Mouse (Mus musculus): ENCODE results near the gene Bicral. TPM values are rescaled to one million over a fixed set of nuclear protein-coding genes. Genes with fewer than 3 reads are reported as not detected.

Bicral gene
- polyA plus RNA-seq, 1 experiment from 2014 or later: 4.0 TPM

DNA sequence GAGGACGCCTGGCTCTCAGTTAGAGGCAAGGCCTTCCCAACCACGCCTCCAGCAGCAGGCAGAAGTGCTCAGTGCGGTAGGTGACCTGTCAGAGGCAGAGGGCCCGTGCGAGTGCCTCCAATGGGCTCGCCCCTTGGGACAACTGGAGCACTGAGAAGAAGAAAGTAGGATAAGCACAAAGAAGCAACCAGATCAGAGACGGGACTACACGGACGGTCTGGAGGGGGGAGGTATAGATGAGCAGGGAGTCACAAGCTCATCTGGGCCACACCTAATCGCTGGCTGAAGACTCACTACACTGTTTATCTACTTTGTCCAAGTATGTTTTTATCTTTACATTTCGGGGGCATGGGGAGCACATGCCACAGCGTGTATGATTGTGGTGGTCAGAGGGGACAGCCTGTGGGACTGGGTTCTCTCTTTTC lies 40.5 kb downstream of the Bicral start:
- peaks cover 8% of the 10 kb centered on the region; the same call in 1 of the 2 replicates for H3K4me1 ChIP-seq (replicated peaks)
- ATAC-seq (ENCODE audit: insufficient number of reproducible peaks, low FRiP score): no peak
- H3K27ac ChIP-seq (ENCODE audit: poor library complexity, severe bottlenecking): no peak overlapping the region
- H3K9me3 ChIP-seq (replicated peaks): no peaks in the 10 kb centered on the region
- no peaks in the 10 kb centered on the region for H3K27me3 ChIP-seq (replicated peaks)
- H3K4me3 ChIP-seq: no peak overlapping the region
- peaks cover 55% of the 10 kb centered on the region for H3K36me3 ChIP-seq
- H3K9ac ChIP-seq: no peak overlapping the region
- no peak overlapping the region for H3K4me2 ChIP-seq
- 79% methylated on average over 12 of the region's 12 CpGs for WGBS

- WGBS: 76% methylated on average over 13 of the region's 13 CpGs
- ATAC-seq (ENCODE audit: insufficient number of reproducible peaks, low FRiP score): no peak
These were observed 42.0 kb downstream of the Bicral start for GRCm38 (mm10) chr17:46816306-46816705.

DNA sequence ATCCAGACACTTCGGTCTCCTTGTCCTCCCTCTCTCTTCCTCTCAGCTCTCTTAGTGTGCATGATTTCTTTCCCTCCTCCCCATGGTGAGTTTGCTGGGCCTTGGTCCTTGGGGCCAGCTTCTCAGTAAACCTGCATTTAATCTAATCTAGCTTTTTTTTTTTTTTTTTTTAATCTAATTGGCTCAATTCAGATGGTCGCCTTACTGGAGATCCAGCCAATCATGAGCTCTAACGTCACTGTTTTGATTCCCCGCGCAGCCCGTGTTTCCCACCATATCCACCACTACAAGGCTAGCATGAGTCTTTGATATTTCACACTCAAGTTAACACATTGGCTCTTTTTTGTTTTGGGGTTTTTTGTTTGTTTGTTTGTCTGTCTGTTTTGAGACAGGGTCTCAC lies 43.8 kb downstream of the Bicral start:
- H3K27ac ChIP-seq (ENCODE audit: poor library complexity, severe bottlenecking): no peak overlapping the region
- no peak for ATAC-seq (ENCODE audit: insufficient number of reproducible peaks, low FRiP score)
- no peaks in the 10 kb centered on the region for H3K27me3 ChIP-seq (replicated peaks)
- H3K4me3 ChIP-seq: no peak overlapping the region
- 88% methylated on average over 6 of the region's 6 CpGs for WGBS
- peaks cover 61% of the 10 kb centered on the region for H3K36me3 ChIP-seq
- H3K9ac ChIP-seq: no peak overlapping the region
- H3K4me1 ChIP-seq (replicated peaks): peaks cover 8% of the 10 kb centered on the region; the same call in 1 of the 2 replicates
- H3K9me3 ChIP-seq (replicated peaks): no peaks in the 10 kb centered on the region
- H3K4me2 ChIP-seq: no peak overlapping the region

More at GRCm38 (mm10) chr17:46816306-46816705, 42.0 kb downstream of the Bicral start:
- Histone ChIP-seq H3K27ac (ENCODE audit: poor library complexity, severe bottlenecking) (no peak overlapping the region), H3K9me3 (replicated peaks) (no peaks in the 10 kb centered on the region), H3K4me3 (no peak overlapping the region), H3K27me3 (replicated peaks) (no peaks in the 10 kb centered on the region), H3K4me2 (no peak overlapping the region), H3K4me1 (replicated peaks) (peaks cover 8% of the 10 kb centered on the region; the same call in 1 of the 2 replicates), H3K9ac (no peak overlapping the region), H3K36me3 (peaks cover 59% of the 10 kb centered on the region)

DNA sequence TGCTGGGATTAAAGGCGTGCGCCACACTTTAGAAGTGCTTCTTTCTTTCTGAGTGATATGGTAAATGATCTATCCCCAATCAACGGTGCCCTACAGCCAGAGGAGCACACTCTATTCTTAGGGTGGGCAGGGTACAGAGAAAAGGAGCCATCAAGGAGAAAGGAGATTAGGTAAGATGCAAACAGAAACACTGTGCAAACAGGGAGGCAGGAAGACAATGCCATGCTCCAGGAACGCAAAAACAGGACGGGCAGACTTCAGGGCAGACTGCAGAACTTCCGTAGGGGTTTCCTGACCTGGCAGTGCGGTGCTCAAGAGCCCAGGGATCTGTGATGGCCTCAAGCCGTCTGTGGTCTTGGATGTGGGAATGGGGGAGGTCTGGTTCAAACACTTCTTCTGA lies 44.6 kb downstream of the Bicral start:
- no peak for ATAC-seq (ENCODE audit: insufficient number of reproducible peaks, low FRiP score)
- WGBS: 78% methylated on average over 8 of the region's 8 CpGs
- 0 out of 2 replicates have a peak, but pooled peaks cover under 1% of the 10 kb centered on the region for H3K4me1 ChIP-seq (replicated peaks)

DNA sequence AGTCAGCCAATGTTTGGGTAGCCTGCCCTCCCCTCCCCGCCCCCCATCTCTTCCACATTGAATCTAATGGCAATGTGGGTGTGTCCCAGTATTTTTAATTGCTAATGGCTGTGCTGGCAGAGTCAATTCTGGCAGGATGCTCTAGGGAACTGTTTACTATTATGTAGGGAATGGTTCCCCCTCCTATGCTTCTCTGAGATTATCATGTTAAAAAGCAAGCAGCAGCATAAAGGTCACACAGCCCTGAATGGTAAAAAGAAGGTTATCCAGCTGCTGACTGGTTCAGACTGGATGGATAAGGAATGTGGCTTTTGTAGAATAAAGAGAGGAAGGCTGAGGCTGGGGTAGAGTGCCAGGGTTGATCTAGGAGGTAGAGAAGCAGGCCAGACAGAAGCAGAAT lies 45.8 kb downstream of the Bicral start:
- H3K9ac ChIP-seq: no peak overlapping the region
- 88% methylated on average over 1 of the region's 1 CpGs for WGBS
- no peak overlapping the region for H3K4me2 ChIP-seq
- no peaks in the 10 kb centered on the region for H3K9me3 ChIP-seq (replicated peaks)
- no peak for ATAC-seq (ENCODE audit: insufficient number of reproducible peaks, low FRiP score)
- no peaks in the 10 kb centered on the region for H3K4me1 ChIP-seq (replicated peaks)
- peaks cover 60% of the 10 kb centered on the region for H3K36me3 ChIP-seq
- no peak overlapping the region for H3K4me3 ChIP-seq
- no peaks in the 10 kb centered on the region for H3K27me3 ChIP-seq (replicated peaks)
- H3K27ac ChIP-seq (ENCODE audit: poor library complexity, severe bottlenecking): no peak overlapping the region

More for the DNA sequence above, 44.6 kb downstream of the Bicral start:
- no peak overlapping the region for H3K4me2 ChIP-seq
- no peaks in the 10 kb centered on the region for H3K9me3 ChIP-seq (replicated peaks)
- H3K4me3 ChIP-seq: no peak overlapping the region
- H3K27me3 ChIP-seq (replicated peaks): no peaks in the 10 kb centered on the region
- peaks cover 57% of the 10 kb centered on the region for H3K36me3 ChIP-seq
- H3K9ac ChIP-seq: no peak overlapping the region
- H3K27ac ChIP-seq (ENCODE audit: poor library complexity, severe bottlenecking): no peak overlapping the region

- Histone ChIP-seq H3K9ac (no peak overlapping the region), H3K27ac (ENCODE audit: poor library complexity, severe bottlenecking) (no peak overlapping the region), H3K27me3 (replicated peaks) (no peaks in the 10 kb centered on the region), H3K36me3 (peaks cover 72% of the 10 kb centered on the region), H3K9me3 (replicated peaks) (no peaks in the 10 kb centered on the region), H3K4me3 (no peak overlapping the region), H3K4me1 (replicated peaks) (no peaks in the 10 kb centered on the region), H3K4me2 (no peak overlapping the region)
- 90% methylated on average over 3 of the region's 3 CpGs for WGBS
- ATAC-seq (ENCODE audit: insufficient number of reproducible peaks, low FRiP score): no peak
These were observed 47.6 kb downstream of the Bicral start for GRCm38 (mm10) chr17:46810672-46811071.

DNA sequence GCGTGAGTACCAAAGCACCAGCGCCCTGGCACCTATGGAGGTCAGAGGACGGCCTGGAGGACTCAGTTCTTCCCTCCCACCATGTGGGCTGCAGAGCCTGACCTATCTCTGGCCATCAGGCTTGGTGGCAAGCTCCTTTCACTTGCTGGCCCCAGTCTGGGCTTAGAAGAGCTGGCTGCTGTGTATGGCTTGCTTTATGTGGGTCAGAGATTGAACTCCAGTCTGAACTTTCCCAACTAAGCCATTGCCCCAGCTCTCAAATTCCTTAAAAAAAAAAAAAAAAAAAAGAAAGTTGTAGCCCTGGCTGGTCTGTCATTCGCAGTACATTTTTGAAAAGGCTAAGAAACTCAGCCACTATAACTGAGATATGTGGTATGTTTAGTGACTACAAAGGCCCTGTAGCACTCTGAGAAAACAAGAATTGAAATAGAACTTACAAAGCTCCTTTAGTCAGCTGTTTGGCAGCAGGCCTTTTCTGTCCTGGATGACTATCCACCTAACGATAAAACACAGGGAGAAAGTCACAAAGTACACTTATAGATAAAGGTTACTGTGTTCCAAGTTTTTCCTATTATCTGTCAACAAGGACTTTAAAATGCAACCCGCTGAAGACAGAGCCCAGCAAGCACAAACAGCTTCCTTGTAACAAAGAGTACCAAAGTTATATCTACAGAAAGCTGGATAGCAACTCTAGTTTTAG lies 49.0 kb downstream of the Bicral start:
- Histone ChIP-seq H3K27ac (ENCODE audit: poor library complexity, severe bottlenecking) (0 out of 2 replicates have a peak overlapping the region, but pooled peaks have one; percentile 26), H3K27me3 (replicated peaks) (no peaks in the 10 kb centered on the region), H3K4me2 (no peak overlapping the region), H3K4me3 (no peak overlapping the region), H3K9me3 (replicated peaks) (no peaks in the 10 kb centered on the region), H3K4me1 (replicated peaks) (no peaks in the 10 kb centered on the region), H3K9ac (no peak overlapping the region), H3K36me3 (peaks cover 75% of the 10 kb centered on the region)
- WGBS: 74% methylated on average over 6 of the region's 6 CpGs
- ATAC-seq (ENCODE audit: insufficient number of reproducible peaks, low FRiP score): no peak

DNA sequence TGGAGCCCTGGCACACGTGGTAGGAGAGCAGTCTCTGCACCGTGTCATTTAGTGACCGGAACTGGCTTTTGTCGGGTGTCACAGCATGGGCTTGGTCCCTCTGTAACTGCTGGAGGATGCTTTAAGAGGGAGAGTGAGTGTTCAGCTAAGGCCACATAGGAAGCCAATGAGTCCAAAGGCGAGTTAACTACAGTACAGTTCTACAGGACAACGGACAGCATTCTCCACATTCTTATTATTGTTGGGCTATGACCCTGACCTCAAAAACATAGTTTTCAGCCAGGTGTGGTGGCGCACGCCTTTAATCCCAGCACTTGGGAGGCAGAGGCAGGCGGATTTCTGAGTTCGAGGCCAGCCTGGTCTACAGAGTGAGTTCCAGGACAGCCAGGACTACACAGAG lies 49.9 kb downstream of the Bicral start:
- no peak overlapping the region for H3K4me3 ChIP-seq
- H3K27ac ChIP-seq (ENCODE audit: poor library complexity, severe bottlenecking): no peak overlapping the region
- 87% methylated on average over 10 of the region's 10 CpGs for WGBS
- H3K27me3 ChIP-seq (replicated peaks): no peaks in the 10 kb centered on the region
- H3K4me2 ChIP-seq: no peak overlapping the region
- peaks cover 70% of the 10 kb centered on the region for H3K36me3 ChIP-seq
- no peaks in the 10 kb centered on the region for H3K9me3 ChIP-seq (replicated peaks)
- H3K4me1 ChIP-seq (replicated peaks): no peaks in the 10 kb centered on the region
- H3K9ac ChIP-seq: no peak overlapping the region
- no peak for ATAC-seq (ENCODE audit: insufficient number of reproducible peaks, low FRiP score)

DNA sequence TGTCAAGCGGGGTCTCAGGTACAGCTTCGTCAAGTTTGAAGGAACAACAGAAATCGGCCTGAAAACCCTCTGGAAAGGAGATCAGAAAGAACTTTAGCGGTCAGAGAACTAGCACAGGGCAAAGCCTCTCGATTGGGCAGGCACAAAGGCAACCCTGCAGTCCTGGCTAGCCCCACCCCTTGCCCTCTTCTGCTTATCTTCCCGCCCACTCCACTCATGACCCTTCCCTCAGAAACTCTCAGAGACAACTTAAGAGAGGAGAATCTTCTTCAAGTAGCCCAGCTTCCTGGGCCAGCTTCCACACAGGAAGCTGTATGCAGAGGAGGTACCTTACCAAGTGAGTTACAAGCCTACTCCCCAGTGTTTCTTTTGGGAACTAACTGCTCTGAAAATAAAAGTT lies 56.5 kb downstream of the Bicral start:
- H3K27me3 ChIP-seq (replicated peaks): no peaks in the 10 kb centered on the region
- H3K4me1 ChIP-seq (replicated peaks): no peaks in the 10 kb centered on the region
- H3K27ac ChIP-seq (ENCODE audit: poor library complexity, severe bottlenecking): no peak overlapping the region
- H3K9ac ChIP-seq: no peak overlapping the region
- 78% methylated on average over 6 of the region's 6 CpGs for WGBS
- peaks cover 61% of the 10 kb centered on the region for H3K36me3 ChIP-seq
- ATAC-seq (ENCODE audit: insufficient number of reproducible peaks, low FRiP score): no peak
- H3K4me2 ChIP-seq: no peak overlapping the region
- no peak overlapping the region for H3K4me3 ChIP-seq
- H3K9me3 ChIP-seq (replicated peaks): no peaks in the 10 kb centered on the region

DNA sequence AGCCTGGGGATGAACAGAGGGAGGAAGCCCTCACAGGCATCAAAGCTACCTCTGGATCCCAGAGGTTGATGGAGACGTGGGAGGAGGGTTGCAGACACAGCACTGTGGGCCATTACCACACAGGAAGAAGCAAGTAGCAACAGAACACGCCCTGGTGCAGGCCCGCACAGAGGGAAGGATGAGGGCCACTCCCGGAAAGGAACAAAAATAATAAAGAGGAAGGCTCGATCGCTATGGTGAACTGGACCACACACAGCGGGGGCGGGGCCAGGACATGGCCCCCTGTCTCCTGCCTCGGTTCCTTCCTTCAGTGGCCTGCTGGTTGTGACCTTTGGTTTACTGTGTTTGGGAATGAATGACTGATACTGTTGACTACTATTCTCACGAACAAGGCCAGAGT lies 58.6 kb downstream of the Bicral start:
- ATAC-seq (ENCODE audit: insufficient number of reproducible peaks, low FRiP score): no peak
- WGBS: 79% methylated on average over 10 of the region's 10 CpGs

DNA sequence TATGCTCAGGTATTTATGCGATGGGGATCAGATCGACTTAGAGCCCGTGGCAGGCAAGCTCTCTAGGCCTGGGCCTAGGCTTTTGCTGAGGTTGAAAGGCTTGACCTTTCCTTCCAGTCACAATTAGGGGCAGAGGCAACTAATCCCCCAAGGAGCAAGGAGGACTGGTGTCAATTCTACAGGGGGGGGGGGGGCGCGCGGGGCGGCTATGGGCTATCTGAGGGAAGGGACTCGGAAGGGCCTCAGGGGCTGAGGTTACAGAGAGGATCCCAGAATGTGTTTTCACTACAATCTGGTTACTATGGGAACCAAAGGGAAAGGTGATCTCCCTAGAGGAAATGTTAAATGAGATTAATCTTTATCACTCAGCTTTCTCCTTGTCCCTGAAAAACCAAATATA lies 60.9 kb downstream of the Bicral start:
- H3K27me3 ChIP-seq (replicated peaks): no peaks in the 10 kb centered on the region
- H3K4me1 ChIP-seq (replicated peaks): peaks cover 7% of the 10 kb centered on the region
- no peak overlapping the region for H3K4me3 ChIP-seq
- 37% methylated on average over 8 of the region's 8 CpGs for WGBS
- H3K9ac ChIP-seq: no peak overlapping the region
- H3K4me2 ChIP-seq: no peak overlapping the region
- 0 out of 2 replicates have a peak, but pooled peaks cover 3% of the 10 kb centered on the region for H3K9me3 ChIP-seq (replicated peaks)
- no peak overlapping the region for H3K27ac ChIP-seq (ENCODE audit: poor library complexity, severe bottlenecking)
- H3K36me3 ChIP-seq: peaks cover 35% of the 10 kb centered on the region
- no peak for ATAC-seq (ENCODE audit: insufficient number of reproducible peaks, low FRiP score)

More for the DNA sequence above, 58.6 kb downstream of the Bicral start:
- H3K36me3 ChIP-seq: peaks cover 41% of the 10 kb centered on the region
- H3K4me2 ChIP-seq: no peak overlapping the region
- no peaks in the 10 kb centered on the region for H3K9me3 ChIP-seq (replicated peaks)
- H3K9ac ChIP-seq: no peak overlapping the region
- no peak overlapping the region for H3K4me3 ChIP-seq
- H3K27me3 ChIP-seq (replicated peaks): no peaks in the 10 kb centered on the region
- peaks cover 7% of the 10 kb centered on the region for H3K4me1 ChIP-seq (replicated peaks)
- no peak overlapping the region for H3K27ac ChIP-seq (ENCODE audit: poor library complexity, severe bottlenecking)

DNA sequence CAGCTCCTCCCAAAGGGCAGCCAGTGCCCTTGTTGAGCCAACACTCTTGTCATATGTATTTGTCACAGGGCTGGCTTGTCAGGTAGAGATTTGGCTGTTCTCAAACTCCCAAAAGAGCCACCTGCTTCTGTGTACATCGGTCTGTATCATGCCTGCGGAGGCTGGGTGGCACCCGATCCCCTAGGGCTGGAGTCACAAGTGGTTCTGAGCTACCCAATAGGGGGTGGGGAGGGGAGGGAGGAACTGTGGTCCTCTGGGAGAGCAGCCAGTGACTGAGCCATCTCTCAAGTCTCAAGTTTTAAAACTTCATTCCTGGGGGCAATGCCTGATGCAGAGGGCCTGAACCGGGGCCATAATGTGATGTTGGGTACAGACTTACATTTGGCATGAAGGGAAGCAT lies 61.5 kb downstream of the Bicral start:
- Histone ChIP-seq H3K9me3 (replicated peaks) (0 out of 2 replicates have a peak, but pooled peaks cover 4% of the 10 kb centered on the region), H3K4me1 (replicated peaks) (peaks cover 7% of the 10 kb centered on the region), H3K36me3 (peaks cover 29% of the 10 kb centered on the region), H3K9ac (no peak overlapping the region), H3K4me3 (no peak overlapping the region), H3K4me2 (no peak overlapping the region), H3K27me3 (replicated peaks) (no peaks in the 10 kb centered on the region), H3K27ac (ENCODE audit: poor library complexity, severe bottlenecking) (no peak overlapping the region)
- WGBS: 88% methylated on average over 4 of the region's 4 CpGs
- no peak for ATAC-seq (ENCODE audit: insufficient number of reproducible peaks, low FRiP score)

All from heart, embryonic 12.5 days (tissue).